Mouse (Mus musculus) forebrain, embryonic 14.5 days (tissue): ENCODE measurements around the gene Mrpl46. TPM values are rescaled to one million over a fixed set of nuclear protein-coding genes. Genes with fewer than 3 reads are reported as not detected.
A peak's percentile ranks its signal among the peaks of the same experiment; 100 is the strongest.

Experiments
- ATAC-seq: fragments of 200-750 bp; cut with Nextera tagmentation; 2 replicates; pipeline ENCODE4 v1.8.0; 2017; ENCODE audit warnings: mild to moderate bottlenecking, moderate library complexity
- DNase-seq: peaks from one replicate; pipeline ENCODE4 v3.0.0-alpha.2; 2015; ENCODE audit warnings: low spot score
- H3K27ac ChIP-seq: fragments of 300-500 bp; sonication (generic); 2 replicates; pipeline ENCODE4 v1.5.1; 2014; ENCODE audit warnings: low read depth, mild to moderate bottlenecking, control low read depth, low read length, moderate library complexity
- H3K27me3 ChIP-seq: fragments of 300-500 bp; sonication (generic); replicated peaks from 2 replicates; pipeline ENCODE4 v1.6.1; 2014; ENCODE audit warnings: low read length, control low read depth, mixed read lengths; ENCODE audit not compliant: control insufficient read depth, insufficient read depth
- H3K36me3 ChIP-seq: fragments of 300-500 bp; sonication (generic); 2 replicates; pipeline ENCODE4 v1.6.1; 2014; ENCODE audit warnings: low read length, control low read depth; ENCODE audit not compliant: control insufficient read depth, insufficient read depth
- H3K4me1 ChIP-seq: fragments of 300-500 bp; sonication (generic); 2 replicates; pipeline ENCODE4 v1.6.1; 2014; ENCODE audit warnings: antibody characterized with exemption, low read length, control low read depth; ENCODE audit not compliant: control insufficient read depth, insufficient read depth
- H3K4me2 ChIP-seq: fragments of 300-500 bp; sonication (generic); 2 replicates; pipeline ENCODE4 v1.6.1; 2014; ENCODE audit warnings: mild to moderate bottlenecking, control low read depth, low read length
- H3K4me3 ChIP-seq: fragments of 300-500 bp; sonication (generic); 2 replicates; pipeline ENCODE4 v1.5.1; 2014; ENCODE audit warnings: low read depth, low read length, control low read depth
- H3K9ac ChIP-seq: fragments of 300-500 bp; sonication (generic); 2 replicates; pipeline ENCODE4 v1.6.1; 2014; ENCODE audit warnings: mild to moderate bottlenecking, low read length, control low read depth, moderate library complexity
- H3K9me3 ChIP-seq: fragments of 300-500 bp; sonication (generic); replicated peaks from 2 replicates; pipeline ENCODE4 v1.6.1; 2016; ENCODE audit warnings: low read length, control low read depth, mixed read lengths; ENCODE audit not compliant: control insufficient read depth
- WGBS: fragments of 180-500 bp; shearing (Covaris S2); extraction: QIAGEN DNeasy Blood & Tissue Kit; methylation state at CpG from one replicate; pipeline ENCODE4 v1.1.7; 2014; 5-methylcytosine and 5-hydroxymethylcytosine counted together
- polyA plus RNA-seq: library from polyadenylated mRNA; unstranded; fragments of >200 nt; fragmentation: Nextera tagmentation; extraction: Ambion mirVana; gene quantifications from 2 replicates; pipeline ENCODE4 v1.2.1, GENCODE M21; 2014

Mrpl46 gene
- polyA plus RNA-seq, 1 experiment from 2014 or later, result 71.4 TPM

DNA sequence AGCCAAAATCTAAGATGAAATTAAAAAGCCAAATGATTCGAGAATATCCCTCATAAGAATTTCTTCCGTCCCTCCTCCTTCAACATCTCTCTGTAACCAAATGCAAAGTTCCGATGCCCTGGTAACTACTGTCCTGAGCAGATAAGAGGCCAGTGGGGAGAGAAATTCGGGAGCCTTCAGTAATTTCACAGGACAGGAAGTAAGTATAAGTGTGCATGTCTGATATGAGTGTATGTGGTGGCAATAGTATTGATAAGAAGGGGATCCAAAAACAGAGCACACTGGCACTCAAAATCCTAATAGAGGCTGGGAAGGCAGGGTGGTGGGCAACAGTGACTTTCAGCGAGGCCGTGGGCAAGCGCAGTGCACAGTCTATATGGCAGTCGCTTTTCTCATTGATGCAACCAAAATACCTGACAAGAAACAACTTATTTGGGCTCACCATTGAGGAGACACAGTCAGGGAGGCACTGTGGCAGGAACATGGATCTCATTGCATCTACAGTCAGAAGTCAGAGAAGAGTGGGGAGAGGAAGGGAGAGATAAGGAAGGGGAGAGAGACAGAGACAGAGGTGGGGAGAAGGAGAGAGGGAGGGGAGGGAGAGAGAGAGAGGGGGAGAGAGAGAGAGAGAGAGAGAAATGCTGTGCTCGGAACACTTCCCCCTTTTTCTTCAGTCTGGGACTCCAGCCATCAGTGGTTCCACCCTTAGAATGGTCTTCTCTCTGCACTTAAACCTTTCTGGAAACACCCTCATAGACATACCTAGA is 16.6 kb upstream of the Mrpl46 start:
- no peak overlapping the region for H3K27ac ChIP-seq
- no peaks in the 10 kb centered on the region for H3K9me3 ChIP-seq
- WGBS, result 75% methylated on average over 9 of the region's 9 CpGs
- no peaks in the 10 kb centered on the region for H3K36me3 ChIP-seq
- H3K27me3 ChIP-seq, result no peaks in the 10 kb centered on the region
- no peak for ATAC-seq
- H3K4me2 ChIP-seq, result no peak overlapping the region
- no peak overlapping the region for H3K4me3 ChIP-seq
- peaks cover 6% of the 10 kb centered on the region for H3K4me1 ChIP-seq
- H3K9ac ChIP-seq, result no peak overlapping the region
- no peak for DNase-seq

DNA sequence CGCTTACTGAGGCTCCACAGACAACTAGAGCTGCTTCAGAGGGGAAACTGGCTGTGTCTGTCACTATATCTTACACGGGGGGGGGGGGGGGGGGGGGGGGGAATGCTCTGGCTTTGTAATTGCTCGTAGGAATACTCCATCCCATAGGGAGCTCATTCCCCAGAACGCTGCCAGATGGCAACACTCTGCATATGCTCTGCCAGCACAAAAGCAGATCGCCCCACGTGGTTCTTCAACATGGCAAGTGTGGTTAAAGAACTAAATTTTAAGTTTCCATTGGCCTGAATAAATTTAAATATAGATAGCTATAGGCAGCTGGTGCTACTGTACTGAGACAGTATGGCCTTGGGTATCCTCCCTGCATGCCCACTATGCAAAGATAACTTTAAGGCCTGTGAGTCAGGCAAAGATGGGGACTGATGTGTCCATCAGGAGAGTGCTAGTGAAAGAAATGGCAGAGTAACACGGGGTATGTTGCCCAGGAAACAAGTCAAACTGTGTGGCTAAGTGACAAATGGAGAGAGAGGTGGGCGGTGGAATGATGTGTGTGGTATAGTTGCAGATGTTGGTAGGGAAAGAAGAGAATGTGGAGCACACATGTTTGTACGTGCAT is 14.6 kb upstream of the Mrpl46 start:
- H3K9me3 ChIP-seq, result no peaks in the 10 kb centered on the region
- H3K36me3 ChIP-seq, result peaks cover 2% of the 10 kb centered on the region
- peak; percentile 90 for DNase-seq
- H3K4me3 ChIP-seq, result no peak overlapping the region
- H3K27me3 ChIP-seq, result no peaks in the 10 kb centered on the region
- ATAC-seq, result peak; percentile 86
- WGBS, result 34% methylated on average over 8 of the region's 9 CpGs
- H3K9ac ChIP-seq, result no peak overlapping the region
- no peak overlapping the region for H3K4me2 ChIP-seq
- peak overlapping the region; percentile 79 for H3K27ac ChIP-seq
- H3K4me1 ChIP-seq, result peaks cover 6% of the 10 kb centered on the region

DNA sequence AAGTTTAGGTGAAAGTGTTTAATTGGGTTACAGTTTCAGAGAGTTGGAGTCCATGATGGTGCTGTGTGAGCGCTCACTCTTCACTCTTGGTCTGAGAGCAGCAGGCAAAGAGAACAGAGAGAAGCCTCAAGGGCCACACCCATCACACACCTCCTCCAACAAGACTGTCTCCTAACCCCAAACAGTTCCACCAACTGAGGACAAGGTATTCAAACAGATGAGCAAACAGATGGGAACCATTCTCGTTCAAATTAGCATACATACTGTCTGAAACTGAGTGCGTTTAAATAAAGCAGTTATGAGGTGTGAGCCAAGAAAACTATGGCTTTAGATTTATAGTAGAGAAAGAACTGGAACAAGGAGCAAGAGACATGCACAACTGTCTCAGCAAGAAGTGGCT is 13.3 kb upstream of the Mrpl46 start:
- Histone ChIP-seq H3K4me2 (no peak overlapping the region), H3K27ac (no peak overlapping the region; the same call in 1 of the 2 replicates), H3K27me3 (no peaks in the 10 kb centered on the region), H3K9me3 (no peaks in the 10 kb centered on the region), H3K36me3 (peaks cover 10% of the 10 kb centered on the region), H3K4me1 (peaks cover 6% of the 10 kb centered on the region), H3K4me3 (no peak overlapping the region), H3K9ac (no peak overlapping the region)
- ATAC-seq (no peak), DNase-seq (peak; percentile 28)
- WGBS, result 70% methylated on average over 3 of the region's 3 CpGs

GRCm38 (mm10) chr7:78794571-78795092 is 11.3 kb upstream of the Mrpl46 start:
- DNase-seq (no peak), ATAC-seq (no peak)
- no peak overlapping the region for H3K4me2 ChIP-seq
- WGBS, result 59% methylated on average over 6 of the region's 6 CpGs
- H3K27me3 ChIP-seq, result no peaks in the 10 kb centered on the region
- no peaks in the 10 kb centered on the region for H3K9me3 ChIP-seq
- no peak overlapping the region for H3K27ac ChIP-seq
- no peak overlapping the region for H3K4me3 ChIP-seq
- H3K36me3 ChIP-seq, result peaks cover 28% of the 10 kb centered on the region
- no peak overlapping the region for H3K9ac ChIP-seq
- peaks cover 6% of the 10 kb centered on the region for H3K4me1 ChIP-seq

GRCm38 (mm10) chr7:78793895-78794570 is 10.7 kb upstream of the Mrpl46 start:
- Histone ChIP-seq H3K9ac (no peak overlapping the region), H3K4me3 (no peak overlapping the region), H3K4me2 (no peak overlapping the region), H3K27me3 (no peaks in the 10 kb centered on the region), H3K27ac (no peak overlapping the region), H3K36me3 (peaks cover 34% of the 10 kb centered on the region), H3K4me1 (peaks cover 6% of the 10 kb centered on the region), H3K9me3 (no peaks in the 10 kb centered on the region)
- 89% methylated on average over 13 of the region's 13 CpGs for WGBS
- no peak for DNase-seq
- ATAC-seq, result no peak

DNA sequence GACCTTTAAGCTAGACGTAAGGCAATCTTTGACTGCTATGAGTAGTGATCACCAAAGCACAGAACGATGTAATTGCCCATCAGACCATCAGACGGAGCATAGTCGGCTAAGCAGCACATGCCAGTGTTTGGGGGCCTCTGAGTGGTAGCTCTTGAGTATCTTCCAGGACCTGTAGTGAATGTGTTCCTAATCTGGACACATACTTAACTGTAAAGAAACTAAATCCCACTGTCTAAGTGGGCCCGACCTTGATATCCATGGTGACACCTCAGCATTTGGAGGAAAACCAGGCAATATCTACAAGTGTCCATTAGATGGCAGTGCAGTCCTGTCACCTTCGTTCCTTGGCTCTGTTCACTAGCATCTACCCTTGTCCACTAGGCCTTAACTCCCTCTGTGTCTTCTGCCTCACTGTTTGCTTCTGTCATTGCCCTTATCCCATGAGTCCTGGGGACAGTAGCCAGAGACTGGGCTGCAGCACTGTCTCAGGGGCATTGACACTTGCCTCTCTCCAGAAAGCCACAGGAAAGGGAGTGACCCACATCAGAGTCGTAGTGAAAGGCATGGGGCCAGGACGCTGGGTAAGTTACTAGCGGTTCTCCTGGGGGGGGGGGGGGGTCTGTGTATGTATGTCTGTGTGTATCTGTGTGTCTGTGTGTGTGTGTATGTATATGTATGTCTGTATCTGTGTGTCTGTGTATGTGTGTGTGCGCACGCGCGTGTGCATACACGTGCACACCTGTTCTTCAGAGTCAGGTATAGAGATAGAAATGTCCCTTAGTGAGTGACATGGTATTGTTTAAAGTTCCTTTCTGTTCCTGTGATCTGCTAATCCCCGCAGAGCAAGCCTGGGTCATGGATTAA is 8.3 kb upstream of the Mrpl46 start:
- Histone ChIP-seq H3K27ac (no peak overlapping the region), H3K36me3 (peaks cover 47% of the 10 kb centered on the region), H3K4me2 (no peak overlapping the region), H3K4me3 (no peak overlapping the region), H3K27me3 (no peaks in the 10 kb centered on the region), H3K9me3 (no peaks in the 10 kb centered on the region), H3K4me1 (no peaks in the 10 kb centered on the region), H3K9ac (no peak overlapping the region)
- 80% methylated on average over 15 of the region's 15 CpGs for WGBS
- ATAC-seq (peak; percentile 73), DNase-seq (peak; percentile 87)

DNA sequence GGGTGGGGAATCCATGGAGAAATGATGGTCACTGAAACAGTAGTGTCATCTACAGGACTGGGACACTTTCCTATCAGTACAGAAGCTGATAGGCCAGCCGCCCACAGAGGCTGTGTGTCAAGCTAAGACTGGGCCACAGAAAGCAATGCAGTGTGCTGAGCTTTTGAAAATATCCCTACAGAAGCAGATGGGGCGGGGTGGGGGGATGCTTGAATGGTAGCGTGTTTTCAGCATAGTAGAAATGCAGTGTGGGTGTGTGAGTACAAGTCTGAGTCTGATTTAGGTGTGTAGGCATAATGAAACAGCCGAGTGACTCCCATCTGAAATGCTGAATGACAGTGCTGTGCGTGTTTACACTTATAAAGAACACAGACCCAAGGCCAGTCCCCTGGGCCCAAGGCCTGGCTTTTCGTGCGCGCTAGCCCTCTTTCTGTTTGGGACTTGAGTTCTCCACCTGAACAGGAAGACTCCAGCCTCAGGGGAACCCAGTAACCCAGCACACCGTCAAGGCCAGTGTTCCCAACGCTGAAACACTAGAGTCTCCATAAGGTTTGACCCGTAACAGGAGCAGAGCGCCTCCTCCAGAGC is 4.6 kb upstream of the Mrpl46 start:
- no peaks in the 10 kb centered on the region for H3K9me3 ChIP-seq
- H3K27me3 ChIP-seq, result no peaks in the 10 kb centered on the region

GRCm38 (mm10) chr7:78785906-78786305 is 2.6 kb upstream of the Mrpl46 start:
- Histone ChIP-seq H3K4me1 (peaks cover 9% of the 10 kb centered on the region), H3K4me3 (no peak overlapping the region), H3K27me3 (no peaks in the 10 kb centered on the region), H3K9ac (no peak overlapping the region), H3K27ac (no peak overlapping the region), H3K4me2 (no peak overlapping the region), H3K36me3 (peaks cover 30% of the 10 kb centered on the region), H3K9me3 (no peaks in the 10 kb centered on the region)
- ATAC-seq (no peak), DNase-seq (no peak)
- 81% methylated on average over 5 of the region's 5 CpGs for WGBS

More for the DNA sequence above, 4.6 kb upstream of the Mrpl46 start:
- H3K36me3 ChIP-seq, result peaks cover 44% of the 10 kb centered on the region
- no peak overlapping the region for H3K9ac ChIP-seq
- H3K4me2 ChIP-seq, result no peak overlapping the region
- ATAC-seq (no peak), DNase-seq (no peak)
- H3K27ac ChIP-seq, result no peak overlapping the region
- no peak overlapping the region for H3K4me3 ChIP-seq
- H3K4me1 ChIP-seq, result peaks cover 3% of the 10 kb centered on the region; the same call in 1 of the 2 replicates
- WGBS, result 89% methylated on average over 12 of the region's 12 CpGs
